Mouse (Mus musculus) testis, adult 2 months (tissue): ENCODE data around the gene Nfatc3. TPM values are rescaled to one million over a fixed set of nuclear protein-coding genes. Genes with fewer than 3 reads are reported as not detected.
A peak's percentile ranks its signal among the peaks of the same experiment; 100 is the strongest.

ENCODE experiments used
- H3K27ac ChIP-seq: fragments of 200-500 bp; 2 replicates; pipeline ENCODE4 v1.5.1; 2012; ENCODE audit warnings: low read depth, low read length; ENCODE audit not compliant: control insufficient read depth, insufficient read depth
- H3K27me3 ChIP-seq: fragments of 200-500 bp; 2 replicates; pipeline ENCODE4 v1.6.1; 2012; ENCODE audit warnings: mild to moderate bottlenecking, low read length, moderate library complexity; ENCODE audit not compliant: control insufficient read depth, insufficient read depth
- H3K36me3 ChIP-seq: fragments of 200-500 bp; 2 replicates; pipeline ENCODE4 v1.6.1; 2012; ENCODE audit warnings: mild to moderate bottlenecking, low read length; ENCODE audit not compliant: control insufficient read depth, insufficient read depth
- H3K4me1 ChIP-seq: fragments of 200-500 bp; 2 replicates; pipeline ENCODE4 v1.6.1; 2012; ENCODE audit warnings: low read length; ENCODE audit not compliant: control insufficient read depth, insufficient read depth
- H3K4me3 ChIP-seq: fragments of 200-500 bp; 2 replicates; pipeline ENCODE4 v1.5.1; 2012; ENCODE audit warnings: low read depth, mild to moderate bottlenecking, low read length, moderate library complexity, mixed read lengths; ENCODE audit not compliant: control insufficient read depth
- CTCF ChIP-seq: fragments of 200-500 bp; IDR thresholded peaks from 2 replicates; pipeline ENCODE4 v1.5.1; 2012; ENCODE audit warnings: low read depth, mild to moderate bottlenecking, inconsistent platforms, low read length, moderate library complexity; ENCODE audit not compliant: control insufficient read depth, insufficient read depth, insufficient replicate concordance
- POLR2A ChIP-seq: fragments of 200-500 bp; IDR thresholded peaks from 2 replicates; pipeline ENCODE4 v1.6.1; 2012; ENCODE audit warnings: low read depth, mild to moderate bottlenecking, inconsistent platforms, low read length, moderate library complexity; ENCODE audit not compliant: control insufficient read depth
- polyA plus RNA-seq: library from polyadenylated mRNA; depleted of rRNA; stranded (reverse); fragments of >200 nt; gene quantifications from 2 replicates; pipeline ENCODE4 v1.2.3, GENCODE M21; 2012

Nfatc3 gene
- polyA plus RNA-seq, 1 experiment: 11.9 TPM

DNA sequence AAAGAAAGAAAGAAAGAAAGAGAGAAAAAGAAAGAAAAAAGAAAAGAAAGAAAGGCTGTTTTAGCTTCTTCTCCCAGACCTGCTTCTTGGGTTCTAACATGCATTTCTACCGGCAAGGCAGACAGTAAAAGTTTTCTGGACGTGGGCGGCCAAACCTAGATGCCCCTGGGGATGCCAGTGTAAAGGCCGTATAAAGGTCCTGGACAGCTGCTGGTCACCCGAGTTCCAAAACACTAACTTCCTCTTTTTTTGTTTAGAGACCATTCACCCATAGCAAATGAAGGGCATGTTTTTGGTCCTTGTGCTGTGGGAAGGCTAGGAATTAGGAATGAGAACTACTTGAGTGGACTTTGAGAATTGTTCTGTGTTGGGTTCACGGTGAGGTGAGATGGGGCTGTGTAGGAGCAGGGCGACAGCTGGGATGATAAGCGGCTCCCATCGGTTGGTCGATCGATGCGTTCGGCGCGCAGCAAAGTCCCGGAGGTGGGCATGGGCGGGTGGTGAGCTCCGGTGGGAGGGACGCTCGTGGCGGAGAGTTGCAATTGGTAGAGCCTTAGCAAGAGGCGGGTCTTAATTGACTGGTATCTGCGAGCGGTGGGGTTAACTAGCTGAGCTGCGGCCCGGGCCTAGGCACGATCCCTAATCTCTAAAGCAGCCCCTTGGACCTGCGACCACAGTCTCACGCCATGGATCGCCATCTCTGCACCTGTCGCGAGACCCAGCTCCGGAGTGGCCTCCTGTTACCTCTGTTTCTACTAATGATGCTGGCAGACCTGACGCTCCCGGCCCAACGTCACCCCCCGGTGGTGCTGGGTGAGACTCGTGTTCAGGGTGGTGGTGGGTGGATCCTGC, 91.4 kb downstream of the Nfatc3 start, which contains the start of gene Pla2g15:
TSS of gene Pla2g15 (plus strand) at position 599 of the 852 bp plus-strand sequence.
- no peaks in the 10 kb centered on the region for H3K27me3 ChIP-seq
- H3K27ac ChIP-seq: peak within 1 kb of the TSS; percentile 45
- TF ChIP-seq CTCF (no peak), POLR2A (peak; percentile 13; the same call in 1 of the 2 replicates)
- peak within 1 kb of the TSS; percentile 78 for H3K4me3 ChIP-seq
- no peaks in the 10 kb centered on the region for H3K36me3 ChIP-seq
- peaks cover 13% of the 10 kb centered on the region for H3K4me1 ChIP-seq

DNA sequence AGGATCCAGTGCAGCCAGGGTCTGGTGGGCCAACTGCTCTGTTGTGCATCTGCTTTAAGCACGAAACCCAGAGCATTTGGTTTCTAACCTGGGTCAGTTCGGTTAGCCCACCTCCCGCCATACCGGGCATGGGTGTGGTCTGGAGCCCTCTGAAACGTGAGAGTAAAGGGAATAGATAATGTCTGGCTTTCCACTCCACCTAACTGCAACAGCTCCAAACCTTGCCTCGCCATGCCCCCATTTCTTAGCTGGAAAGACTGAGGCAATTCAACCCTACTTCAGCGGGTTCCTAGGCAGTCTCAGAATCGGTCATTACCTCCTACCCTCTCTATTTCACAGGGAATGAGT, 92.0 kb downstream of the Nfatc3 start:
- no peak for TF ChIP-seq POLR2A
- Histone ChIP-seq H3K36me3 (no peaks in the 10 kb centered on the region), H3K4me3 (peak overlapping the region; percentile 78), H3K27ac (peak overlapping the region; percentile 20), H3K27me3 (no peaks in the 10 kb centered on the region), H3K4me1 (peaks cover 13% of the 10 kb centered on the region)

DNA sequence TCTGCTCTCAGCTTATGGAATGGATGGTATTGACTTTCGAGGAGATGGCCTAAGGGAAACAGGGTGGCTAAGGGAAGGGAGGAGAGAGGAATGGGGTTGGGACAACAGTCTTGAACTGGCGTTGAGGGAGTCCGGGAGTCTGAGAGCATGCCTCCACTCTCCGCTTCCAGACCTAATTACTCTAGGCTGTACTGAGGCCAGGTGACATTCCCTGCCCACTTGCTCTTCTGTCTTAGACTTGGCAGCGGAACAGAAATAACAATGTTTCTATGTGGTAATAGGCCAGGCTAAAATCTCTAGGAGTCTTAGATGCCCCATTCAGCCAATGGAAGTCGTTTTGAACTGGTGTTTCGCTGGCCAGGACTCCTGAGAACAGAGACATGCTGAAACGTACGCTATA, 92.4 kb downstream of the Nfatc3 start:
- no peaks in the 10 kb centered on the region for H3K36me3 ChIP-seq
- no peak overlapping the region; the same call in 1 of the 2 replicates for H3K27ac ChIP-seq
- TF ChIP-seq POLR2A: no peak
- no peak for TF ChIP-seq CTCF
- no peaks in the 10 kb centered on the region for H3K27me3 ChIP-seq
- H3K4me3 ChIP-seq: peak overlapping the region; percentile 78; the same call in 1 of the 2 replicates
- H3K4me1 ChIP-seq: peaks cover 13% of the 10 kb centered on the region

DNA sequence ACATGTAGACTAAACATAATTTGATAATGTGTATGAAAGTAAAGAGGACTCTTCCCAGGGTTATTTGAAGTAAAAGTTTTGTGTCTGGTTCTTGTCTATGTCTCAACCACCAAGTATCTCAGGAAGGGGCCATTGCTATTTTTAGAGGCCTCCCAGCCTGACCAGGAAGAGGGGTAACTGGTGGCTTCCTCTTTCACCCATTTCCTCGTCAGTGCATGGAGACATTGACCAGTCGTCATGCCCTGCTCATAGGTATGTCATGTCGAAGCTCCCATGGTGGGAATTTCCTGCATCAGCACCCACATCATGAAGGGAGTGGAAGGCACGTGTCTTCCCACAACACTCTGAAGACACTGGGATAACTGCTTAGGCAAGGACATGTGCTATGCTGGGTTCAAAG, 94.2 kb downstream of the Nfatc3 start:
- Histone ChIP-seq H3K36me3 (no peaks in the 10 kb centered on the region), H3K27ac (no peak overlapping the region), H3K27me3 (no peaks in the 10 kb centered on the region), H3K4me1 (peaks cover 13% of the 10 kb centered on the region), H3K4me3 (no peak overlapping the region)
- TF ChIP-seq CTCF: no peak
- no peak for TF ChIP-seq POLR2A

- H3K27ac ChIP-seq: no peak overlapping the region
- H3K36me3 ChIP-seq: no peaks in the 10 kb centered on the region
- TF ChIP-seq POLR2A: no peak
- TF ChIP-seq CTCF: no peak
- H3K27me3 ChIP-seq: no peaks in the 10 kb centered on the region
- H3K4me1 ChIP-seq: no peaks in the 10 kb centered on the region; the same call in 1 of the 2 replicates
- H3K4me3 ChIP-seq: no peak overlapping the region
These were observed 98.8 kb downstream of the Nfatc3 start for GRCm38 (mm10) chr8:106157419-106157818.

DNA sequence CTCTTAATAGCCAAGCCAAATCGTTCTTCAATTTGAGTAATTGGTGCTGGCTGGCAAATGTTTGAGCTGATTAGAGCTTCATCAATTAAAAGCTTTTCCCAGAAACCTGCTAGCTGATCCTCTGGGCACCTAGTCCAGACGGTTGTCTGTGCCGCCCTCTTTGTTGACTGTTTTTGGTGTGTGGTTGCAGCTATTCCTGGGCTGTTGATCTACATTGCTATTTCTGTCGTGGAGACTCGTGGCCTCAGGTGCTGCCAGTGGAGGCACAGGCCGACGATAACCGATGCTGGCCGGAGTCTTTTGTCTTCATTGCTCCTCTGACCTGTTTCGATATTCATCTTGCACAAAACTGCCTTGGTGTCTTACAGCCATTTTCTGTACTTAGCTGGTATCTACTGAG, 99.7 kb downstream of the Nfatc3 start:
- no peak overlapping the region for H3K4me3 ChIP-seq
- no peaks in the 10 kb centered on the region; the same call in 1 of the 2 replicates for H3K4me1 ChIP-seq
- H3K27ac ChIP-seq: no peak overlapping the region
- TF ChIP-seq POLR2A (no peak), CTCF (no peak)
- H3K36me3 ChIP-seq: no peaks in the 10 kb centered on the region
- no peaks in the 10 kb centered on the region for H3K27me3 ChIP-seq

DNA sequence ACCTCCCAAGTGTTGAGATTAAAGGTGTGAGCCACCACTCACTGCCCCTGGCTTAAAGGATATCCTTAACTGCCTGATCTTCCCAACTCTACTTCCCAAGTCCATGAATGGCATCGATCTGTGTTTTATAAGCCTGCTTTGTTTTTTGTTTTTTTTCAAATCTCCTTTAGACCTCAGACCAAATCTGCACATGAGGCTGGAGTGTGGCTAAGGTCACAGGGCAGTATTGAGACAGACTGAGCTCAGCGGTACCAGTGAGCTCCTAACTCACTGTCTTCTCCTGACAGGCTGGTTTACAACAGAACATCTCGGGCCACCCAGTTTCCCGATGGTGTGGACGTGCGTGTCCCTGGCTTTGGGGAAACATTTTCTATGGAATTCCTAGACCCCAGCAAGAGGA, 101.2 kb downstream of the Nfatc3 start:
- Histone ChIP-seq H3K36me3 (no peaks in the 10 kb centered on the region), H3K27me3 (no peaks in the 10 kb centered on the region), H3K4me1 (no peaks in the 10 kb centered on the region; the same call in 1 of the 2 replicates), H3K4me3 (no peak overlapping the region), H3K27ac (no peak overlapping the region)
- TF ChIP-seq POLR2A: no peak
- no peak for TF ChIP-seq CTCF
